Mouse (Mus musculus): Measurements from ENCODE around the gene Tnfsf13.
A peak's percentile ranks its signal among the peaks of the same experiment; 100 is the strongest.
"Not testable (repeated sequence)": the region's sequence is repeated elsewhere in the genome, so short reads cannot be mapped to it uniquely, and the experiment has no call there.

Tnfsf13 gene

DNA sequence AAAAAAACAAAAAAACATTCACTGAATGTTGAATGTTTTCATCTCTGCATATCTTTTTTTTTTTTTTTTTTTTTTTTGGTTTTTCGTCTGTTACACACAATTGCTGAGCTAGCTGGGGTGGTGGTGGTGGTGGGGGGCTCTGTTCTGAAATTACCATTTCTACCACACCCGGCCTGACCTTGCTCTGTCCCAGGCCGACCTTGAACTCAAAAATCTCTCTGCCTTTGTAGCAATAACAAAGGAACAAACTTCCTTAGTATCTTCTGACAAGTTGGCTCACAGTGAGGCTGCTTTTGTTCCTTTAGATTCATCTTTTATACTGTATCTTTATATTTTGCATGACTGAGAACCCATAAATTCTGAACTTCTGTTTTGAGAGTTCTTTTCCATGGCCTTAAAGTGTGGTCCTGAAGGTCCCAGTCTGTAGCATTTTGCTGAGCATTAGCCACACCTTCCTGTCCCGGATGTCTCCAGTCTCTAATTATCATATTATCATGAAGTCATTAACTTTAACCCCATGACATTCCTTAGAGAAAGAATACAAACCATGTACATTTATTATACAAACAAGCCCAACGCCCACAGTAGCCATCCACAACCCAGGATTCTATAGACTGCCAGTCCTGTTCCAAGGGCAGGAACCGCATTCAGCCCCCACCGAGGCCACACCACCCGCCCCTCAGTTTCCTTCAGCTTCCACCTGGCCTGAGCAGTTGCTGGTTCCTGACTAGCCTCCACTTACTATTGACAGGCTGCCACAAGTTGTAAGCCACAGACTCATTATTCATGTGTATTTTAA is 18.4 kb upstream of the Tnfsf13 start:
- no peak for DNase-seq (ENCODE audit: low read depth, low spot score)

DNA sequence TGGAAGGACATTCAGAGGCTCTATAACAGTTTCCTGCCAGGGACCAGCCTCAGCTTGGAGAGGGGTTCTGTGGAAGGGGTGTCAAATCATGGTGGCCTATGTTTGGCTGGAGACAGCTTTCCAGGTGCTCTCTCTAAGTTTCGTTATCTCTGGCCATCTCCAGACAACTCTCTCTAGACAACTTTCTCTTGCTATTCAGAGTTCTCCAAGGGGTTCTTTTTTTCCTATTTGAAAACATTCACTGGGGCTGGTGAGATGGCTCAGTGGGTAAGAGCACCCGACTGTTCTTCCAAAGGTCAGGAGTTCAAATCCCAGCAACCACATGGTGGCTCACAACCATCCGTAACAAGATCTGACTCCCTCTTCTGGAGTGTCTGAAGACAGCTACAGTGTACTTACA is 17.8 kb upstream of the Tnfsf13 start:
- DNase-seq (ENCODE audit: low read depth, low spot score) = not testable (repeated sequence)

DNA sequence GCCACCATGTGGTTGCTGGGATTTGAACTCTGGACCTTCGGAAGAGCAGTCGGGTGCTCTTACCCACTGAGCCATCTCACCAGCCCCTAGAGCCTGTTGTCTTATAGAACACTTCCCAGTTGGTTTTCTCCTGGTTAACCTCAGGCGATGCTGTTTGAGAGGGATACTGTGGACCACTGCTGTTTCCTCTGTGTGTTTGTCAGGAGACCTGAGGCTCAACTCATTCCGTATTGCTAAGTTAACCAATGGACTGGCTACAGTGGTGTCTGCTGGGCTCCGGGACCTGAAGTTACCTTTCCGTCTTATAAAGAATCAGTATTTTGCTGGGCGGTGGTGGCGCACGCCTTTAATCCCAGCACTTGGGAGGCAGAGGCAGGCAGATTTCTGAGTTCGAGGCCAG is 17.3 kb upstream of the Tnfsf13 start:
- not testable (repeated sequence) for DNase-seq (ENCODE audit: low read depth, low spot score)

DNA sequence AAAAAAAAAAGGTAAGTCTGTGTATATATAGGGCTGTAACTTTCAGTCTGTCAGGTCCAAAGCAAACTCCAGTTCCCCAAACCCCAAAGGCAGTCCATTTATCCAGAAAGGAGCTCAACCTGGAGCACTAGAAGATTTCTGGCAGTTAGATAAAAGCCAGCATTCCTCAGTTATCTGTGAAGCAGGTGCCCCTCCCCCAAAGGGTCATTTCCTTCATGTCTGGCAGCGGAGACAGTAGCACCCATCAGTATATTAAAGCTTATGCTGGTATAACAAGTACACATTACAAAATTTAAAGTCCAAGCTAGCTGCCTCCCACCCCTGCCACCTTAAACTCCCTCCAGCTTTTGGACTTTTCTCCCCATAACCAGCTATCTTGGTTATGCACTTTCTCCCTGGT is 14.0 kb upstream of the Tnfsf13 start:
- DNase-seq (ENCODE audit: low read depth, low spot score) = no peak

DNA sequence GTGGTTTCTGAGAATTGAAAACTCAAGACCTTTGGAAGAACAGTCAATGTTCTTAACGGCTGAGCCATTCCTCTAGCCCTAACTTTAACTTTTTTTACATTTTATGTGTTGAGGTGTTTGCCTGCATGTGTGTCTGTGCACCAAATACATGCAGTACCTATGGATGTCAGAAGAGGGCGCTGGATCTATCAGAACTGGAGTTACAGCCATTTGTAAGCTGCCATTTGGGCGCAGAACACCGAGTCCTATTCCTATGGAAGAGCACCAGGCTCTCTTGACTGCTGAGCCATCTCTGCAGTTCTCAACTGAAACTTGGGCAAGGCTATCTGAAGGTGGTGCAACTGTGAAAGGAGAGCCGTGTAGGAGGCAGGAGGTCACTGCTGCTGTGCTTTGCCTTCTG is 13.0 kb upstream of the Tnfsf13 start:
- no peak for DNase-seq (ENCODE audit: low read depth, low spot score)

DNA sequence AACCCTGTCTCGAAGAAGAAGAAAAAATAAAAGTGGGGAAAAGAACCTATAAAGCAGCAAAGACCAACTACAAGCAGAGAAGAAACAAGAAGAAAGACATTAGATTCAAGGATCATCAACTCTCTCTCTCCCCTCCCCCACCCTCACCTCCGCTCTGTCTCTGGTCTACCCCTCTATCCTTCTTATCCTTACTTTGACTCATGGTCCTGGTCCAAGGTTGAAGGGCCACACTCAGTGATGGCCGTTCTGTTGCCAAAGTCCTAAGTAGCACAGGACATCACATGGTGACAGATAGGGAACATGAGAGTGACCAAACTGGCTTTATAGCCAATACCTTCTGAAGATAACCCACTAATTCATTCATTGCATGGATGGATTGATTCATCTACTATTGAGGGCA is 11.8 kb upstream of the Tnfsf13 start:
- no peak for DNase-seq (ENCODE audit: low read depth, low spot score)

DNA sequence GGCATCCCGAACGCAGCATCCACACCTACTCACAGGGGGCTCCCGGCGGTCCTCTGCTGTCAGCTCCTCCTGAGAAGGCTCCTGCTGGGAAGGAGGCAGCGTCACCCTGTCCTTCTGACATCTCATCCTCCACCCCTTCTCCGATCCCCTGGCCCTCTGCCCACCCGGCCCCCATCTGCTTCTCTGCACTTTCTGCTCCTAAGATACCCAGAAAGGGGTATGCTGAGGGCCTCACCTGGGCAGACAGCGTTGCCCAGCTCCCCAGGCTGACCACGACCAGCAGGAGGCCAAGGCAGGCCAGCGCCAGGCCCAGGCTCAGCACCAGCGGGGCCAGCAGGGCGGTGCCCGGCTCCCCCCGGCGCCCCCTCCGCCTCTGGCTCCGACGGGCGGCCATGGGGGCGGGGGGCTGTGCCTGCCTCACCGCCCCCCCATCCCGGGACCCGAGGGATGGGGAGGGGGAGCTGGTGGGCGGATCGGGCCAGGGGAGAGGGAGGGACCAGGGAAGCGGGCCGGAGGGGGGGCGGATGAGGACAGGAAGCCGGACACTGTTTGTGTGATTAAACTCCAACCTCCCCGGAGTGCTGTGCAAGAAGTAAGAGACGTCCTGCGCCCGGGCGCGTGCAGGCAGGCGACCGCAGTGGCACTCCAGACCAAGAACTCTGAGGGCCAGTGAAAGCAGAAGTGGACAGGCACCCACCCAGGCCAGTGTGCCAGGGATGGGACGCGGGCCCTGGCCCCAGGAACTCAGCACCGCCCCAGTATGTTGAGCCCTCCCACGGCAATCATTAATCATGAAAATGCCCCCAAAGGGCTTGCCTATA is 10.0 kb upstream of the Tnfsf13 start, which contains the start of the genes Tnfsf12 and Tnfsfm13:
Gene Tnfsf12, minus strand, starts transcription at position 489 of the 821 bp plus-strand sequence.
Gene Tnfsfm13, minus strand, starts transcription at position 738 of the 821 bp plus-strand sequence.
- no peak for DNase-seq (ENCODE audit: low read depth, low spot score)

DNA sequence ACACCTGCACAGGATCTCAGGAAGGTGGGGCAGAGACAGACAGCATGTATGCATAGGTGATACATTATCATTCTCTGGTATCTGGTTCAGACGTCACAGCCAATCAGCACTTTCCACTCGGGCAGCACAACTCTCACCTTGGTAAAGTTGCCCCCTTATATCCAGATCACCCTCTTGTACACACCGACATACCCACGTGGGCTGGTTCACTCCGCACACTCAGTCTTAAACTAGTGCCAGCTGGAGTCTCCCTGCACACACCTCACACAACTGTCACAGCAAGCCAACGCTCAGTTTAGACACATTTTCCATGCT is 9.4 kb upstream of the Tnfsf13 start:
- DNase-seq (ENCODE audit: low read depth, low spot score) = no peak

DNA sequence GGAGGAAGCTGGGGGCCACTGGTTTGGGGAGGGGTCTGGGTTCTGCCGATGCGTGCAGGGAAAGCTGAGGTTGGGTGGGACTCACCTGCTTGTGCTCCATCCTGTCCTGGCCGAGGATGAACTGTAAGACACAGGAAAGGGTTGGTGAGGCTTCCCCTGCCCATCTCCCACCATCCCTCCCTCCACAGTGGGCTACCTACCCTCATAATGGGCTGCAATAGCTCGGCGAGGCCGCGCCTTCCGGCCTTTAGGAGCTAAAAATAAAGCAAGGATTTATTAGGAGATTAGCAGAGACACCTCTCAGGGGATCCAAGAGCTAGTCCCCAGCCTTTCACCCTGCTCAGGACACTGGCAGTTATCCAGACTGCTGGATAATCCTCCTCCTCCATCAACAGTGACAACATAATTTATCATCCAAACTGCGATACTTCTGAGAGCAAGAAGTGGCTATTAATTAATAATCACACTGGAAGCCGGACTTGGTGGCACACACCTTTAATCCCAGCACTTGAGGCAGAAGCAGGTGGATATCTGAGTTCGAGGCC is 7.9 kb upstream of the Tnfsf13 start:
- DNase-seq (ENCODE audit: low read depth, low spot score) = peak; percentile 82

DNA sequence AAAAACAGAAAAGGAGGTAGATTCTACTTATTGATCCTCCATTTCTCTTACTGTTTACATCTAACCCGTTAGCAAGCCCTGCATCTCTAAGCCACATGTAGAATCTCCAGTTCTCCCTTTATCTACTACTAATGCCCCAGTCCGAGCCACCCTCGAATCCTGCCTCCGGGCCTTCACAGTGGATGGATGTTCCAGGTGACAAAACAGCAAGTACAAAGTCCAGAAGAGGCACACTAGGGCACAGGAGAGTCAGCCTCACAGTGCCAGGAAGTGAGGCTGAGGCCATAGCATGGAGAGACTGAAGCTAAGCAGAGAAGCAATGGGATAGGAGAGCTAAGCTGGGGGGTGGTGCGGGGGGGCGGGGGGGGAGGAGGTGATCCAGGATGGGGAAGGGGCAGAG is 7.3 kb upstream of the Tnfsf13 start:
- DNase-seq (ENCODE audit: low read depth, low spot score) = no peak

DNA sequence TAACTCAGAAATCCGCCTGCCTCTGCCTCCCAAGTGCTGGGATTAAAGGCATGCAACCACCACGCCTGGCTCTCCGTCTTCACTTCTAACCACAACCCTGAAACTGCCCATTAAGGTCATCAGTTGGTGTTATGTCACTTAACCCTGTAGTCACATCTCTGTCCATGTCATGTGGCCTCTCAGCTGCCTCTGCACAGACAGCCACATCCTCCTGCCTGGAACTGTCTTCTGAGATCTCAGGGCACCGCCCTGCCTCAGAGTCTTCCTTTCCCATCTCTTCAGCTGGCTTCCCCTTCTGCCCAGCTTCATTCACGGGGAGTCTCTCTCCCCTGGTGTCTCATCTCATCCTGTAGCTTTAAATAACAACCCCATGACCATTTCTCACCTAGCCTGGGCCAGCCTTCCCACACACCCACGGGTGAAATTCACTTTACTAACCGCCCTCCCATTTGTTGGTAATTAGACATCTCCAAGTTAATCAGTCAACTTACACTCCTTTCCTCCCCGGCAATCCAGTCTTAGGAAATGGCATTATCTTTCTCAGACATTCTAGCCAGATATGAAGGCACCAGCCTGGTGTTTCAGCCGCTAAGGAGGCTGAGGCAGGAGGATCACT is 6.7 kb upstream of the Tnfsf13 start:
- DNase-seq (ENCODE audit: low read depth, low spot score) = no peak

DNA sequence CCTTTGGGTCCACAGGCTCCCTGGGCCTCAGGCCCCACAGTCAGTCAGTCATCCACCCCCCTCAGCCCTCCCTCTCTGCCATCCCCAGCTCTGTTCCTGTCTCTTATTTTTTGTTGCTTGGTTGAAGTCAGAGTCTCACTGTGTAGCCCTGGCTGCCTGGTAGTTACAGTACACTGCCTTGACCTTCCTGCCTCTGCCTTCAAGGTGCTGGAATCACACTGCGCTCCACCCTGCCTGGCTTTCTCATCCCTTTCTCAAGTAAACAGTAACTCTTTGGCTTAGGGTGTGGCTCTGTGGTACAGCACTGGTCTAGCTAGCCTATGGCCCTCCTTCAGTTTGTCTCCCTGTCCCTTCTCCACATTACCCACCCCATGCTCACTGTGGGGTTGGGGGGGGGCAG is 4.3 kb upstream of the Tnfsf13 start:
- DNase-seq (ENCODE audit: low read depth, low spot score) = no peak

DNA sequence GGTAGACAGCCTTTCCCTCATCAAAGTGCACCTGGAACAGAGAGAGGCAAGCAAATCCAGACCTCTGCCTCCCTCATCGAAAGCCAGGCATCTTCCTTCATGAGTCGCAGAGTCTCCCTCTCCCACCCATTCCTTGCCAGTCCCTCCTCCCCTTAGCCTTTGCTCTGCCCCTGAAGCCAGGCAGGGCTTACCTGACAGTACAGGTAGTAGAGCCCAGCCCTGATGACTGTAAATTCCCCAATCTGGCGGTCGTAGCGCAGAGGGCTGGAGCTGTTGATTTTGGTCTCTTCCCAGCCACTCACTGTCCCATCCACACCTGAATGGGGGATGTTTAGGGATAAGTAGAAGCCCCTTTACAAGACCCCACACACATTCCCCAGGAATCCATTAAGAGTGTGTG is 1.5 kb upstream of the Tnfsf13 start:
- no peak for DNase-seq (ENCODE audit: low read depth, low spot score)

DNA sequence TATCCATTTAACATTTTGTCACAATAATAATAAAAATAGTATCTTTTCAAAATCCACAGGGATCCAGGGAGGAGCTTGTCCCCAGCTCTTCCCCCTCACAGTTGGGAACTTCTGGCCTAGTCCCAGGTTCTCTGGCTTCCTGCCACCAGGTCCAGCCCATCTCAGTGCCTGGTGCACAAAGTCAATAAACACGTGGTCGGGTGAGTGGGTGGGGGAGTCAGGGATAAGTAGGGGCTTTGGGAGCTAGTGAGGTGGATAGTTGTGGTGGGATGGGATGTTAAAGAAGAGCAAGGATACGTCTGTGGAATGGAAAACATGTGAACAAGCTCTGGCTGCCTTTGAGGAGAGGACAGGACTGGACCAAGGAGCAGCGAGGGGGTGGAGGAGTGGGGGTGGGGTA is 793 bp upstream of the Tnfsf13 start:
- no peak for DNase-seq (ENCODE audit: low read depth, low spot score)

DNA sequence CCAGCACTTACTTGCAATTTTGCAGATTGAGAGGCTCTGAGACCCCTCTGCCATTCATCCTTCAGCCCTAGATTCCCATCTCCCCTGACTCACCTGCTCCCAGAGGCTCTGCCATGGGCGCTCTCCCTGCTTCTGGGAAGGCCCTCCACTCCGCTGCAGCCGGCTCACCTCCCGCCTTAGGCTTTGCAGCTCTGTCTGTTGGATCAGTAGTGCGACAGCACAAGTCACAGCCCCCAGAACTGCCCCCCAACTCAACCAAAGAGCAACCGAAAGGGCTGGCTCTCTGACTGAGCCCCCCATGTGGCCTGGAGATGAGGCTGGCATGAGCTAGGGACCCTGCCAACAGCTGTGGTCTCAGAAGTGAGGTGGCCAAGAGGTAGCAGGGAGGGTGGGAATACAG is 648 bp downstream of the Tnfsf13 start:
- DNase-seq (ENCODE audit: low read depth, low spot score) = no peak

DNA sequence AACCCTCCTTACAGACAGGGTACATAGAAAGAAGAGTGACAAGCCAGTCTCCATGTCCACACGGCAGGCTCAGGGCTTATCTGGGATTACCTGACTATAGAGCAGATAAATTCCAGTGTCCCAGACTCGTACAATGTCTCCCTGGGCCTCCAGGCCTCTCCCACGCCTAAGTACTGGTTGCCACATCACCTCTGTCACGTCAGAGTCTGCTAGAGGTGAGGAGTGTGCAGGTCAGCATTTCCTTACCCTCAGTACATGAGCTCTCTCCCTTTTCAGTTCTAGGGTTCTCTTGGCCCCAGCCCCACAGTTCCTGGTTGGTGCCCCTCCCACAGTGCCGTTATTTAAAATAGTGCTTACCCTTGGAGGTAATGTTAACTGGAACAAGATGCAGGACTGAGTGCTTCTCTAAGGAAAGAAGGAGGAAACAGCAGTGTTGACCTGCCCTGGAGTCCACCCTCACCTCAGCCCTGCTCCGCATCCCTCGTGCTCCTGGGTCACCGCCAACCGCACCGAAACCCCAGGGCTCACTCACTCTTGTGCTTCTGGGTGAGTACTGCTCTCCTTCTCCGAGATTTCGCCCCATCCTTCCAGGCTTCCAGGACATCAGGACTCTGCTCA is 1.3 kb downstream of the Tnfsf13 start:
- DNase-seq (ENCODE audit: low read depth, low spot score) = no peak

DNA sequence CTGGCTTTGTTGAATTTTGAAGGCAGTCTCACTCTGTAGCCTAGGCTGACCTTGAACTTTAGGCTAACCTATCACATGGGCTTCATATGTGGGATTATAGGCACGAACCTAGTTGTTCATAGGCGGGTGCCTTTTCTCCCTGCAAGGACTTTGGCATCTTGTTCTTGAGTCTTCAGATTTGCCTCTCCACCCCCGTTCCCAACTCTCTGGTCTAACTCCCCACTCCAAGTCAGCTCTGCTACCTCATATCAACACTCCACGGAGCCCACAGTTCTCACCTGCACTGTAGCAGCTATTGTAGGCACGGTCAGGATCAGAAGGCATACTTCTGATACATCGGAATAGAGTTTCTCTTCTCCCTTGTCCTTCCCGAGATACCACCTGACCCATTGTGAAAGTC is 2.0 kb downstream of the Tnfsf13 start:
- DNase-seq (ENCODE audit: low read depth, low spot score) = no peak

DNA sequence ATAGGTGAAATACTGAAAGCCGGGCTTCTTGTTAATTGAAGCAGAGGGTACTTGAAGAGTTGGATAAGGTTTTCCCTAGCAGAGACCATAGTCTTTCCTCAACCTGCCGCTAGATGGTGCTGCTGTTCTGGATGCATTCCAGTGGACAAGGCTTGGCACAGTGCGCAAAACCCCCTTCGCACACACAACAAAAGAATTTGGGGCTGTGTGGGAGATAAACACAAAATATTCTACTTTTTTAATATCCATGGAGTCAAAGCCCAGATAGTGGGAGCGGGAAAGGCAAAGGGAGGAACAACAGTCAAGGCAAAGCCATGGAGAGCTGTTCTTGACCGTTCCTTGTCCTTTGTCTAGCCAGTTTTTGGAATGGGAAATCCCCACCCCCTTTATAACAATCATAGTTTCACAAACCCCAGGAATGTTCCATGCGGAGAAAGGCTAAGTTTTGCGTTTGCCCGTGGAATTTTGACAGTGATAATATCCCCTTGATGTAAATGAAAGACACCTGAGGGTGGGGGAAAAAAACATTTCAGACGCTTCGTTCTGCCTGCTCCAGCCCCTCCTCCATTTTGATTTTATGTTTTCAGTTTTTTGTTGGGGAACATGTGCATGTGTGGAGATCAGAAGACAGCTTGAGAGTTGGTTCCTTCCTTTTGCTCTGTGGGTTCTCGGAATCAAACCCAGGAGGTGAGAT is 2.6 kb downstream of the Tnfsf13 start:
- DNase-seq (ENCODE audit: low read depth, low spot score) = peak; percentile 79

DNA sequence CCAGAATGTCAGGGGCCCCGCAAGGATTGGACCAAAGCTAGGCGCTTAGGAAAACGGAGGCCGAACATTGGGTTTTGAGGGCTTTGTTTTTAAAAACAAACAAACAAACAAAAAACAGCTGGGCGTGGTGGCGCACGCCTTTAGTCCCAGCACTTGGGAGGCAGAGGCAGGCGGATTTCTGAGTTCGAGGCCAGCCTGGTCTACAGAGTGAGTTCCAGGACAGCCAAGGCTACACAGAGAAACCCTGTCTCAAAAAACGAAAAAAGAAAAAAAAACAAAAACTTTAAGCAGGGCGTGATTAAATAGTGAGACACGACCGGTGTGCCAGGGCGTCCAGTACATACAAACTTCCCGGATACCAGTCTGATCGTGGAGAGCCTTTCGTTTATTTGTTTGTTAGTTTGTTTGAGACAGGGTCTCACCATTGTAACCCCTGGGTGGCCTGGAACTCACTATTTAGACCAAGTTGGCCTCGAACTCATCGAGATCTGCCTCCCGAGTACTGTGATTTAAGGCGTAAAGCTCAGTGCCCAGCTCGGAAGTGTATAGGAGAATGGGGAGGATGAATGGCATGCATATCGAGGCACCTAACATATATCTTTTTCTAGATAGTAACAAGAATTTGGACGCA is 3.3 kb downstream of the Tnfsf13 start:
- no peak for DNase-seq (ENCODE audit: low read depth, low spot score)

DNA sequence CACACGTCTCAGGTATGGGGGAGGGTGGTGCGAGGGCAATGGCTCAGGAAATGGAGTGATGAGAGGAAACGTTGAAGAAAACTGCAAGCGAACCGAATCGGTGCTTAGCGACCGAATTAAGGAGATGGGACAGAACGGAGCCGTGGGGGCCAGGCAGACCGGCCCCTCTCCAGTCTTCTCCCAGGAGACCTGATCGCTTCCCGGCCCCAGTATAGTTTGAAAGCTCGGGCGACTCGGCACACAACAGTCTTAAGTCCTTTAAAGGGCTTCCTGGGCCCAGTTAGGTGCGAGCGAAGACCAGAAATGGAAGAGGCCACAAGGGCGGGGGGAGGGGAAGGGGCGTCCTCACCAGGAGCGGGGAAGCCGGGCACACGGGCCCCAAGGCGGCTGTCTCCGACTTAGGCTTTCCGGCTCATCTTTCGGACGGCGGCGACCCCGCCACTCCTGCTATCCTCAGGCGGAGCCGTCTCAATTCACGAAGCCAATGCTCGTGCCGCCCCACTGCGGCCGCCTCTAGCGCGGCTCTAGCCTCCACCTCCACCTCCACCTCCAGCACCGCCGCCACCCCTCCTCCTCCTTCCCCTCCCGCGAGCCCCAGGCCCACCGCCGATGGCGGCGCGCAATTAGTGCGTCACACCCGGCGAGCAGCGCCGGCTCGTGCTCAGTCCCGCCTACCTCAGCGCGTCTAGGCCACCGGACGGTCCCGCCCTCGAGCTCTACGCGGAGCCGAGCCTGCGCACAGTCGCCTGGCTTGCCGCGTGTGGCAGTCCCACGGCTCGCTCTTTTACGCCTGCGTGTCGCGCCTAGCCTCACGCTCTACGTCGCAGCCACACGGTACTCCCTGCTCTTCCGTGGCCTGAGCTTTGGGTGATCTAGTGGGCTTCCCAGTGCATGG is 4.0 kb downstream of the Tnfsf13 start, which contains the start of gene Senp3:
Gene Senp3, minus strand, starts transcription at position 771 of the 895 bp plus-strand sequence.
- DNase-seq (ENCODE audit: low read depth, low spot score) = peak; percentile 85
